Mouse (Mus musculus) large intestine, adult 2 months (tissue): ENCODE results near the gene Slc17a2. TPM values are rescaled to one million over a fixed set of nuclear protein-coding genes. Genes with fewer than 3 reads are reported as not detected.

Experiments
- DNase-seq: peaks from one replicate; pipeline ENCODE4 v3.0.0-alpha.2; 2012; ENCODE audit warnings: low read depth, low spot score
- WGBS: fragments of 180-500 bp; shearing (Covaris S2); methylation state at CpG from one replicate; pipeline ENCODE4 v1.1.7; 2018; 5-methylcytosine and 5-hydroxymethylcytosine counted together
- polyA plus RNA-seq: library from polyadenylated mRNA; depleted of rRNA; stranded (reverse); fragments of >200 nt; gene quantifications from 2 replicates; pipeline ENCODE4 v1.2.3, GENCODE M21; 2012

The Slc17a2 gene
- polyA plus RNA-seq, 1 experiment = not detected

DNA sequence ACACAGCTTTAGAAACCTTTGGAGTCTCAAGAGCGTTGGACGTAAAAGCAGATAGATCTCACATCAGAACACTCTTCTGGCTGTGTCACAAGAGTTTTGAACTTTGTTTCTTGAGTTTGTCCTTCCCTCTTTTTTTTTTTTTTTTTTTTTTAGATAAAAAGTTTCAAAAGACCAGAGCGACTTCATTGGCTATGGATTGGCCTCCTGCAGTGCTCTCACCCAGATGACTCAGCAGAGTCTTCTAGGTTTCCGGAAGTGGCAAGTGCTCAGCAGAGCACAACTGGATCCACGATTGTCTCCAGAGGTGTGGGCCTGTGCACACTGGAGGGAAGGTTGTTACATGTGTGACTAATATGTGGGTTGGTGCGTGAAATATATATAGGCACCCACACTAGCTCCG lies 28.5 kb upstream of the Slc17a2 start:
- no peak for DNase-seq
- 92% methylated on average over 7 of the region's 7 CpGs for WGBS

DNA sequence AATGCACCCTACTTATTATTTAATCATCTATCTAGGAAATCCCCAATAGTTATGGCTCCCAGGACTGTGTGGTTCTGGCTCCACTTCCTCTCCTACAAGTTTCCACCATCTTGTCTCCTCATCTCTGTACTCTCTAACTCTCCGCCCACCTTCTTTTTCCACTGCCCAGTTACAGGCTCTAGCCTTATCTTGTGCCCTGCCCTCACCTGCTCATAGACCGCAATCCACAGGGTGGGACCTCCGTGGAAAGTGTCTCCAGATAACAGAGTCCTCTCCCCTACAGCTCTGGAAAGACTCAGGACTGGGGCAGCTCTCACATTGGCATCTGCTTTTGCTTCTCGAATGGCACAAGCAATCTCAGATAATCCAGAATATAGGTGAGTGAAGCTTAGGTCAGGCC lies 27.8 kb upstream of the Slc17a2 start:
- DNase-seq = no peak
- WGBS = 55% methylated on average over 4 of the region's 4 CpGs

DNA sequence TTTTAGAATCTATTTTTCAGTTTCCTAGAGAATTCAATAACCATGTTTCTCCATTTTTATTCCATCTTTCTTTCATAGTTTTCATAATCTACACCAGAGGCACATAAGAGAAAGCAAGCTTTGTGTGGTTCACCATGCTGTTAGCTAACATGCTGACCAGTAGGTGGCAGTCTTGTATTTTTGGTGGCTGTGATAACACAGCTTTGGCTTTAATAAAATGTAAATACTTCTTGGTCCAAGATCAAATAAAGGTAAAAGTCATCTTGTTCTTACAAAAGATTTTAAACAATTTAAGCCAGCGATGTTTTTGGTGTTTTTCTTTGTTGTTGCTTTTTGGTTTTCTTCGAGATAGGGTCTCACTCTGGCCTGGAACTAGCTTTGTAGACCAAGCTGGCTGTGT lies 14.3 kb upstream of the Slc17a2 start:
- peak; percentile 40 for DNase-seq
- 32% methylated on average over 2 of the region's 2 CpGs for WGBS

DNA sequence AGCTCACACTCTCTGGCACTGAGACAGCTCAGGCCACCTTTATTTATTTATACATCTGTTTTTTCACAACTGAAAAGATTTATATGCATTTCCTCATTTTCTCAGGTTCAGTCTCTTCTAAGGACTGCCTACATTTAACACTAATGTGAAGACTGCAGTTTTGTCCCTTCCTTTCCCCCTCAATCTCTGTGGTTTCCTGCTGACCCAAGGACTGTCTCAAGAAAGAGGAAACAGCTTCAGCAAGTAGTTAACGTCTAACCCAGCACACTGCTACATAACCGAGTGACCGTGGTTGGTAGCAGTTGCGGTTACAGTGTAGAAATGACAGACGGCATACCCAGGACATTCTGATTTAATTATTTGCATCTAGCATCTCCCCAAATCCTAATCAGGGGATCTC lies 7.4 kb upstream of the Slc17a2 start:
- 63% methylated on average over 5 of the region's 5 CpGs for WGBS

DNA sequence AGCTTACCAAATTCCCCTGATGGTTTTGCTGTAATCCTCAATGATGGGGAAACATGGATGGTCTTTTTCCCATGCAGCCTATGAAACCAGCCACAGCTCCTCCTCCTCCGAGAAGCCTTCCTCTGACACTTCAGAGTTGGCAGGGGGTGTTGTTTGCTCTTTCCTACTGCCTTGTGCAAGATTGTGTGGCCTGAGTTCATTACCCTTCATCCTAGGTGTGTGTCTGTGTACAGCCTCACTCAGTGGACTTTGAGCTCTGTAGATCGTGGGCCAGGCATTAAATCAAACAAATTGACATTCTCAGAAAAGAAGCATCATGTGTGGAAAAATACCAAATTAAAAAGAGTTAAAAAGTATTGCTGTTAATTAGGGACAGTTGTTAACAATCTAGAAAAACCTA lies 2.3 kb upstream of the Slc17a2 start:
- 37% methylated on average over 2 of the region's 2 CpGs for WGBS
- peak; percentile 43 for DNase-seq

More for the DNA sequence above, 7.4 kb upstream of the Slc17a2 start:
- no peak for DNase-seq

DNA sequence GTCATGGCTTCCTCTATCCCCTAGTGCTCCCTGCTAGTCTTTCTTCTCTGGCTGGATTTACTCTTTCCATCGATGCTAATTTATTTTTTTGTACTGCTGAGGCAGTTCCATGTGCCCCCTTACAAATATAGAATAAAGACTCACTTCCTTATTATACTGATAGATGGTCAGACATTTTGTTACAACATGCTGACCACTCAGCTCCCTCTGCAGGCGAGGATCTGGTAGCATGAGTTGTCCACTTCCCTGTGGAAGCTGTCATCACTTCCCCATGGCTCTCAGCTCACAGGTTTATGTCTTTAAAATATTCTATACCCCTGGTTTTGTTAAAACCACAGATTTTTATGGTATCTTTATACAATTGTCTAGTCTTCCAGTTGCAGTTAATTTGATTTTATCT lies 9.4 kb downstream of the Slc17a2 start:
- no peak for DNase-seq
- WGBS = 70% methylated on average over 2 of the region's 2 CpGs

DNA sequence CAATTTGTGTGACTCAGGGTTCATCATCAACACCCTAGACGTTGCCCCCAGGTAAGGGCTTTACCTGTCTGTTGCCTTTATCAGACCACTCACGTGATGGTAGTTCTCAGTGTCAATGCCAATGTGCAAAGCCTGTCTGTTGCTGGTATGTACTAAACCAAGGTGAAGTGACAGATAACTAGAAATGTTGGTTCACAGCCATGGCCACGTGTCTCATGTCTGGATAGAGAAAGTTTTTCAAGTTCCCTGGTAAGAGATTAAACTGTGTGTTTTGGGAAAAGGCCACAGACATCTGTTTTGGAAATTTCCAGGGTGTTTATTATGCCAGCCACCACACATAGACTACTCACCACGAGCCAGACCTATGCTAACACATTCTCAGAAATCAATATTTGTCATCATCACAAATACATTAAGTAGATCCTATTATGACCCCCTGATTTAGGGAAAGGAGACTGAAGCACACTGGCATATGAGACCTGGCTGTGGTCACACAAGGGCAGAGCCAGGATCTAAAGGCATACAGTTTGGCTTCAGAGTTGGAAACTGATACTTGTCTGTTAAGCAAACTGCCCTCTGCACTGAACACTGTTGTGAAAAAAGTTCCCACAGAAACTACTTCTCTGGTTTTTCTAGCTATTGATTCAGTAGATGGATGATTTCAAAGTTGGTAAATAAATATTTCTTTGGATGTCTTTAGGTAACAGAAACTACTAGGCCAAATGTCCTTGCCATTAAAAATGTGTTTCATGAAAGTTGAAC lies 13.6 kb downstream of the Slc17a2 start:
- no peak for DNase-seq
- WGBS = 64% methylated on average over 4 of the region's 4 CpGs

DNA sequence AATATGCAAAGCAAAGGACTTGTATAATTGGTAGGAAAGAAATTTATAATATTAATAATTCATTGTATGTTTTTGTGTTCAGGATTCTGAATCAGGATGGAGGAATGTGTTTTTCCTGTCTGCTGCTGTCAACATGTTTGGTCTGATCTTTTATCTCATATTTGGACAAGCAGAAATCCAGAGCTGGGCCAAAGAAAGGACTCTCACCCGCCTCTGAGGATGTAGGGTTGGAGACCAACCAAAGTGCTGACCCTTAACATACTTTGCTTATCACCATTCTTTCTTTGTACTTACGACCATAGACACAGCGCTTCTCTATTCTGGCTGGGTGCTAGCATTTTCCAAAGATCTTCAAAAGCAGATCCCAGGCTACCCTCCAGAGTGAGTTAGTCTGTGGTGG lies 15.4 kb downstream of the Slc17a2 start:
- no peak for DNase-seq
- WGBS = 75% methylated on average over 3 of the region's 3 CpGs

DNA sequence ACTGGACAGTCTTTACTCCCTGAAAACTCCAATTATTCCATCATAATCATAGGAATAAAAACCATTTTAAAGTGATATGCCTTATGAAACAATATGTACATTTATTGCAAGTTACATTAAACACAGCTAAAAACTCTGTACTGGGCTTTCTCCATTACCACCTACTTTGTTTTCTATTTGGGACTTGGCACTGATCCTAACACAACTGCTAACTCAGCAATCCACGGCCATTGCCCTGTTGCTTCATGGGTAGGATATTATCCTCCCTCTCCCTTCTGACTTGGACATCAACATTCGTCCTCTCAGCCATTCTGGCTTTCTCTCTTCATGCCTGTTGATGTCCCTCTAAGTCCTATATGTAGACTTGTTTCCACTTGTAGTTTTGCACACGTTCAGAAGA lies 19.8 kb downstream of the Slc17a2 start:
- WGBS = 60% methylated on average over 3 of the region's 3 CpGs
- DNase-seq = no peak

DNA sequence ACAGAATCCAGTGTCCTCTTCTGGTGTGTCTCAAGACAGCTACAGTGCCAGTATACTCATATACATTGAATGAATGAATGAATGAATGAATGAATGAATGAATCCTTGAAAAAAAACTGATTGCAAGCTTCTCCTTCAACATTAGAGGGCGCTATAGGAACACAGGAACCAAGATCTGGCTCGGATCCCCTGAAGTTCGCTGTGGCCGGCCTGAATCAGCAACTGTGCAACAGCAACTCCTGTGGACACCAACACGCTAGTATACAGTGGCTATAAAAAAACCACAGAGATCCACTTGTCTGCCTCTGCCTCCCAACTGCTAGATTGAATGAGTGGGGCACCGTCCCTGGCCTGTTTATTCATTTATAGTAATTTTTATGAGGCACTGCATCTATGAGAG lies 26.3 kb downstream of the Slc17a2 start:
- 9% methylated on average over 6 of the region's 6 CpGs for WGBS
- no peak for DNase-seq

DNA sequence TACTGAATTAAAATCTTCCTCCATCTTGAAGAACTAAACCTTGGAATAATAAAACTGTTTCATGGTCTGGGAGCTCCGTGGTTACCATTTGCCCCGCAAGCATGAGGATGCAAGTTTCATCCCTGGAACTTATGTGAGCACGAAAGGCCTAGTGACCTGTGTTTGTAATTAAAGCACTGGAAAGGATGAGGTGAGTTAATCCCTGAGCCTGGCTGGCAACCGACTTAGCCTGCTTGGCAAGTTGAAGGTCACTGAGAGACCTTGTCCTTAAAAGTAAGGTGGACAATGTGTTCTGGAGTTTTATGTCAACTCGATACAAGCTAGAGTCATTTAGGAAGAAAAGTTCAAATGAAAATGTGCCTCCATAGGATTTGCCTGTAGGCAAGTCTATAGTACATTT lies 28.0 kb downstream of the Slc17a2 start:
- no peak for DNase-seq

DNA sequence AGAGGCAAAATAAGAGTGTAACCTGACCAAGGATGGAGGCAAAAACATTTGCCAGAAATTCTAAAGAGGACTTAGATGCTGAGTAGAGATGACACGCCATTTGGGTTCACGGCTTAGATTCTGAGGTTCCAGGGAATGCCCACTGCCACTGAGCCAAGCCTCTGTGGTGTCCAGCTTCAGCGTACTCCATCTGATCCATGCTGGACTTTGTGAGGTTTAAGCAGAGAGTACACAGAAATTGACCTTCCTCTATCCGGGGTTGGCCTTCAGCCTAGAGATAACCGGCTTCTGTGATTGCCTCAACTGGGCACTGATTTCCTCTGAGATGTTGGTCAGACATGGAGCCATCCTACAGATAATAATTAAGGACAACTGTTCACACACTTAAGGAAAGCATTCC lies 29.8 kb downstream of the Slc17a2 start:
- DNase-seq = no peak
- WGBS = 89% methylated on average over 5 of the region's 5 CpGs

More for the DNA sequence above, 28.0 kb downstream of the Slc17a2 start:
- WGBS = 90% methylated on average over 5 of the region's 5 CpGs

DNA sequence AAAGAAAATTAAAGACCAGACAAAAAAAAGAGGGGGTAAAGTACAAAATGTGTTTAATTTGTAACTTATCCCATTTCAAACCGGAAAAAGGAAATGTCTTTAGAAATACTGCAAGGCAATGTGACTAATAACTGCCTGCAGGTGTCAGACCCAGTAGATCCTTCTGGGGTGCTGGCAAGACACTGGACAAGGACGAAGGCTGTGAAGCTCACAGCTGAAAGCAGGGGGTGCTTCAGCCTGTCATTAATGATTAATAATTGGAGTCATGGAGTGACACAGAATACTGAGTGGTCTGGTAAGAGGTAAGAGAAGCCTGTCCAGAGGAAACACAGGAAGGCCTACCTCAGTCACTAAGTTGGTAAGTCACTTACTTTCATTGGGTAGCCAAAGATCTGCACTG lies 32.5 kb downstream of the Slc17a2 start, which contains the start of gene Slc17a3:
Slc17a3 (plus strand) TSS at position 127 of the 400 bp plus-strand sequence.
- no peak for DNase-seq
- 36% methylated on average over 2 of the region's 2 CpGs for WGBS

DNA sequence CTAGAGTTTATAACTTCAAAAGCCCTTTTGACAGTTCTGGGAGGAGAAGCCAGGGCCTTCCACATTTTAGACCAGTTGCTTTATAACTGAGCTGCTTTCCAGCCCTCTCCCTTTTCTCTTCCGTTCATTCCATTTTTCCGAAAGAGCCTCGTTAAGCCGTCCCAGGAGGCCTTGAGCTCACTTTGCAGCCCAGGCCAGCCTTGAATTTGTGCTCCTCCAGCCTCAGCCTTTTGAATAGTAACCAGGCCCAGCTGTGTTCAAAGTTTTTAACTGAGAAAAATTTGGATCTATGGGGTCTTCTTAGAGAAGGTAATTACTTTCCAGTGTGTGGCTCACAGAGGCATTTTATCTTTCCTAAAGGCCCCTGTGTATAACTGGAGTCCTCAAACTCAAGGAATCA lies 39.1 kb downstream of the Slc17a2 start:
- WGBS = 82% methylated on average over 4 of the region's 4 CpGs
- no peak for DNase-seq

DNA sequence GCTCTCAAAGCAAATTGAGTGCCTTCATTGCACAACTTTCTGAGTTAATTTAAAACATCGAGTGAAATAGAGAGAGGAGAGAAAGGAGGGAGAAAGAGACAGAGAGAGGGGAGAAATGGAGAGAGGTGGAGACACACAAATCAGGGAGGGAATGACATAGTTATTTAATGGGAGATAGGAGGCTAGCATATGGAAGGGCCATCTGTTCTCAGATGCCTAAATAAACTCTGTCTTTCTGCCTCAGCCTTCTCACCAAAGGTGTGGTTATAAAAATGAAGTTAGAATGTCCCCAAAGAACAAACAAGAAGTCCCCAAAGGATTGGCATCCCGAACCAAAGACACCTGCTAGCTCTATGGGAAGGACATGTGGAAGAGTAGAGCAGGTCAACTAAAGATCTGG lies 42.5 kb downstream of the Slc17a2 start:
- DNase-seq = no peak
- WGBS = 54% methylated on average over 2 of the region's 2 CpGs

DNA sequence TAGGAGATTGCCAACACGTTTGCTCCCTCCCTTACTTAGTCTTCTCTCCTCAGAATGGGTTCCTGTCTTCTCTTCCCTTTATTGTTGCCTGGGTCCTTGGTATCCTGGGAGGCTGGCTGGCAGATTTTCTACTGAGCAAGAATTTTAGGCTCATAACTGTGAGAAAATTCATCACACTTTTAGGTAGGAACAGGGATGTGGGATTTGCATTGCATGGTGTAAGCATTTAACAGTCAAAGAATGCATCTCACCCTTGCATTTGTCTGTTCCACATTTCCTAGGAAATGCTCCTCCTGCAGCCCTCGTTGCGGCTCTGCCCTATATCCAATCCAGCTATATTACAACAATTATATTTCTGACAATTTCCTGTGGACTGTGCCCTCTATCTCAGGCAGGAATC lies 49.6 kb downstream of the Slc17a2 start:
- DNase-seq = no peak
- WGBS = 40% methylated on average over 3 of the region's 3 CpGs

DNA sequence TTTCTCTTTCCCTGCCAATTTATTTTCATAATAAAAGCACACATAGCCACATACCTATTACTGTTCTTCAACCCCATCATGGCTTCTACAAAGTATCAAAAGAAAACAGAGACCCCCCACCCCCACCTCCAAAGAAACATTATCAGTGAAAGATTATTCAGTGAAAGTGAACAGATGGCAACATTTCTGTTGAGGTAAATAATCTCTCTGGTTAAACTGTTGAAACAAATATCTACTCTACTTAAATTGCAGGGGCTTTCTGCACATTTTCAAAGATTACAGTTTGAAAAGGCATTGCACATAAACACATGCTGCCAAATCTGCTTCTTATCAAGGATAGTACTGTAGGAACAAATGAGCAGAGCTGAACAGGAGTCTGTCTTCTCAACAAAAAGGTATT lies 55.0 kb downstream of the Slc17a2 start:
- DNase-seq = no peak

DNA sequence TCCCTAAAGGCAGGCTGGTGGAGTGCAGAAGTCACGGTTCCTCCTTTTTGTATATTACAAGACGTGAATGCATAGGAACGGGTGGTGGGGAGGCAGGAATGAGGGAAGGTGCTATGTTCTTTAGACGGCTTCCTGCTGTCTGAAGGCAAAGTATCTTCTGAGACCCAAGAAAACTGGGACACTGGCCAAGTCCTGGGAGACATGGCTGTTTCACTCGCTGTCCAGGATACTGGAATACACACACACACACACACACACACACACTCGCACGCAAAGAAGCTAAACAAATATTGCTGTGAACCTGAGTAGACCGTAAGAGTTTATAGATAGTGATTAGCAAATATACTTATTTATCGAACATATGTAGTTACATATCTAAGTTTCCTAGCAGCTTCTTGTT lies 57.9 kb downstream of the Slc17a2 start:
- WGBS = 27% methylated on average over 9 of the region's 9 CpGs
- no peak for DNase-seq

DNA sequence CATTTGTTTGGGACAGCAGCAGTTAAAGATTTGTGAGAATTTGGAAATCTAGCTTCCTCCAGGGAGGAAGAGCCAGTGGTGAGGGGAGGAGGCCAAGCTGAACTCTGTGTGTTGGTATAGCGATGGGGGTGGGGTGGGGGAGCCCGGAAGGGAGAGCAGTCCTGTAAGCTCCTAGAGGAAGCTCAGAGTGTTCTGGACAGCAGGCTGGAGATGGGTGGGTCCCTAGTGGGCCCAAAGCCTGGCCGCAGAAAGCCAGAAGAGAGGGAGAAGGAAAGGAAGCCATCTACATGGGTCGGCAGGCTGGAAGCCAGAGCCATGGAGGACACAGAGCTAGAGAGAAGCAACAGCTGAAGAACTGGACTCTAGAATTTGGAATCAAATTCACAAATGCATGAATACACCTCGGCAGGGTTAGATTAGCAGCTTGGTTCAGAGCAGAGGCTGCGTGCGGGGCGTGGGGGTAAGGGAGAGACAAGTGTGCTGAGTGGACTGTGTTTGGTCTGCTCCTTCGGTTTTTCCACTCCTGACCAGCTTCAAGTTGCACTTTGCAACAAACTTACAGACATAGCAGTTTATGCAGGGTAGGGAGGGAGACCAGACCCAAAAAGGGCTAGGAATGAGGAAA lies 59.4 kb downstream of the Slc17a2 start:
- 69% methylated on average over 9 of the region's 9 CpGs for WGBS
- DNase-seq = no peak

DNA sequence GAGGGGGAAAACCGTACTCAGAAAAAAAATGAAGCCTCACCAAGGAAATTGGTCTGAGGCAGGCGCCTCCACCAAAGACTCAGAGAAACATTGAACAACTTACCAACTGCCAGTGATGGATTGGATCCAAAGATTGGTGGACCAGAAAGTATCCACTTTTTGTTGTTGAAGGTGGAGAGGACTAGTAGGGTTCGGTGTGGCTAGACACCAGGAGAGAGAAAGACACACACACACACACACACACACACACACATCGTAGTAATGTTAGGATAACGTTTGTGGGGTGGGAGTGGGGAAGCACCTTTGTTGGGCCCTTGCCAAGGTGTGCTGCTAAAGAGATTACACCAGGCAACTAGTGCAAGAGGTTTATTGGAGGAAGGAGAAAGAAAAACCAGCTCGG lies 60.2 kb downstream of the Slc17a2 start:
- WGBS = 62% methylated on average over 6 of the region's 6 CpGs
- DNase-seq = no peak

DNA sequence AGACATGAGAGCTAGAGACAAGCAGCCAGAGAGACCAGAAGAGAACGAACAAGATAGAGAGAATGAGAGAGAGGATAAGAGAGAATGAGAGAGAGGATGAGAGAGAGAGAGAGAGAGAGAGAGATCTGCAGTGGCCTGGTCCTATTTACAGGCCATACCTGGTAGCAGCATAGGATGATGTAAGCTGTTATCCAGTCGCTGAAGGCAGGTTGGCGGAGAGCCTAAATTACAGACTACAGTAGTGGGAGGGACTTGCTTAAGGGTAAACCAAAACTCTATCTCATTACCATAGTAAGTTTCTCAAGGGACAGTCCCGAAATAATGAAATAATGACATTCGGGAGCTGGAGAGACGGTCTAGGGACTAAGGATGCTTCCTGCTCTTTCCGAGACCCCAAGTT lies 60.6 kb downstream of the Slc17a2 start, which contains the start of gene Slc17a1:
Slc17a1 (plus strand) TSS at position 346 of the 400 bp plus-strand sequence.
- 70% methylated on average over 7 of the region's 7 CpGs for WGBS

More for the DNA sequence above, 60.6 kb downstream of the Slc17a2 start, which contains the start of gene Slc17a1:
- no peak for DNase-seq
